Mouse (Mus musculus) kidney, postnatal 10 days (tissue): ENCODE data around the gene Cenpp.
"Not testable (repeated sequence)": the region's sequence is repeated elsewhere in the genome, so short reads cannot be mapped to it uniquely, and the experiment has no call there.

Experiments used
- DNase-seq: peaks from one replicate; pipeline ENCODE4 v3.0.0; 2021; ENCODE audit warnings: mixed read lengths

Gene Cenpp

DNA sequence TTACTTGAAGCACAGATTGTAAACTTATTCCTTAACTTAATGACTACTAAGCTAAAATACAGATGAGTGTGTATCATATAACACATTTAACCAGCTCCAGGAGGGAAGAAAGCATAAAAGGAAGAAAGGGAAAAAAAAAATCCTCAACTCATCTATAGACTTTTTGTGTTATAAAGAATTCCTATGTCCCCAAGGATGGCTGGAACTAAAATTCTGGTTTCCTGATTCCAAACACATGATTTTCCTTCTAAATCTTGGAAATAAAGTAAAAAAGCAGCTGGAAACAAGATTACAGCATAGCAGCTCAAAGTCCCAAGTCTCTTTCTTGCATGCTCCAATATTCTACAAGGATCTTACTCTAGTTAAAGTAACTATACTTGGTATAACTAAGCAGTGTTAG is 49.0 kb downstream of the Cenpp start:
- DNase-seq = no peak

DNA sequence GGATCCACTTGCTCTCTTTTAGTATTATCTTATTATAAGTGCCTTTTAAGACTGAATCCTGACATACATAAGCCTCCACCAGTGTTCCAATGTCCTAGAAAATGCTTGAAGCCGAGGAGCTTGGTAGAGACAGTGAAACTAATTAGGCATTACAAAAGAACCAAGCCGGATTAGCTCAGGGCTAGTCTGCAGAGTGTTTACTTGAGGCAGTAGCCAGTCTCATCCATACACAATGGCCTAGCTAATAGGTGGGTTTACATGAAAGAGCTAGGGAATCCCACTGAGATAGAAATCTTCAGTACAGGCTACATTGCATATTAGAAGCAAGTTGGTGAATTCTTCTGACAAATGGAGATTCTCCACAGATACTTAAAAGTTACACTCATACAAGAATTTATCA is 50.0 kb downstream of the Cenpp start:
- DNase-seq = not testable (repeated sequence)

DNA sequence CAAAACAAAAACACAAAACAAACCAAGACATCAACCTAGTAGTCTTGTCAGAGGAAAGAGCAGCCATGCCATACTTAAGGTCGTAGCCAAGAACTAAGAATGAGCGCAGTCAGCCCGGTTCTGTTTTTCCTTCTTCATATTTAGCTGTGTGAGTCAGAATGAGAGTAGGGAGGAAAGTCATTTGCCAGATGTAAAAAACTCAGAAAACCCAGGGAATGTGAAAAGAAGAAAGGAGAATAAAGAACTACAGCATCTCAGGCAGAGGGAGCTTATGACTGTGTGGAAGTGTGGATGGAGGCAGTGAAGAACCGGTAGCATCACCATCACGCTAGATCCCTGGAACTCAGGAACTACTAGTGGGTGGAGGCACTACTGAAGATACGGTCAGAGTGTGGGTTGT is 66.5 kb downstream of the Cenpp start:
- no peak for DNase-seq

DNA sequence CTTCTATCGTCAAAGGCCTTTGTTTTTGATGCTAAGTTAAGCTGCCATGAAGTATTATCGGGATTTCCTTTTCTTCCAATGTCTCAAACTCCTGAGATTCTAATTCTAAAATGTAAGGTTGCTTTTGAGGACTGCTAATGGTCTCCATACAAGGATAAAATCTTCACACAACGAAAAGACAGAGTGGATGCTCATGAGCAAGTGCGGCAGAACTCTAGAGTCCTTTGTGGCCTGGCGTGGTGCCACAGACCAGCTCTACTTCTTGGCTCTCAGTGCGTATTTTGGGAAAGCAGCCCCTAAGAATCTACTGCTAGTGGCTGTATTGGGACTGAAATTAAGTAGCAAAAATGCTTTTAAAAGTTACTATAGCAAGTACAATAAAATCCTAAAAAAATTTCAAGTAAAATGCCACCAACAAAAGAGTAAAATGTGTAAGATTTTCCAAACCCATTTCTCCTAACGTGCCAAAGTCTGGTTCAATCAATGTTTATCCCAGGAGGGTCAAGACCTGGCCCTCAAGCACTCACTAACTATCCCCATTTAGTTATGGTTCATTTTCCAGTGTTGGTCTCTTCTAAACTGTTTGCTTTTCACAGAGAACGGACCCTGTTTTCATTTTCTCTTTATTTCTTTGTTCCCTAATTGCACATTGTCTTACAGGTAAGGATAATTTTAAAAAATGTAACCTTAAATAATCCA is 68.1 kb downstream of the Cenpp start:
- DNase-seq = peak; percentile 63

DNA sequence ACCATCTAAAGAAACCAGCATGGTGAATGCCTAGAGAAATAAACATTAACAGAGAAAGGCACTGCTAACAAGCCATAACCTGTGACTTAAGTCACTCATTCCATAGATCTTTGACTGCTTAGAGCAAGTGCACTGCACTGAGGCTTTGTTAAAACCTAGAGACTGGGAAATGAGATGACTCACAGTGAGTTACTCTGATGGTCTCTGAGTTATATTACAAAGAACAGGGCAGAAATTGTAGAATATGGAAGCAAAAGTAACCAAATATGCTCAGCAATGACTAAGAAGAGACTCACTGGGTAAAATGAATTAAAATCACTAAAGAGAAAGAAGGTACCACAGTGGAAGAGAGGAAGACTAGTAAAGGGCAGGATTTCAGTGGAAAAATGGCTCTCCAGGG is 68.7 kb downstream of the Cenpp start:
- no peak for DNase-seq

DNA sequence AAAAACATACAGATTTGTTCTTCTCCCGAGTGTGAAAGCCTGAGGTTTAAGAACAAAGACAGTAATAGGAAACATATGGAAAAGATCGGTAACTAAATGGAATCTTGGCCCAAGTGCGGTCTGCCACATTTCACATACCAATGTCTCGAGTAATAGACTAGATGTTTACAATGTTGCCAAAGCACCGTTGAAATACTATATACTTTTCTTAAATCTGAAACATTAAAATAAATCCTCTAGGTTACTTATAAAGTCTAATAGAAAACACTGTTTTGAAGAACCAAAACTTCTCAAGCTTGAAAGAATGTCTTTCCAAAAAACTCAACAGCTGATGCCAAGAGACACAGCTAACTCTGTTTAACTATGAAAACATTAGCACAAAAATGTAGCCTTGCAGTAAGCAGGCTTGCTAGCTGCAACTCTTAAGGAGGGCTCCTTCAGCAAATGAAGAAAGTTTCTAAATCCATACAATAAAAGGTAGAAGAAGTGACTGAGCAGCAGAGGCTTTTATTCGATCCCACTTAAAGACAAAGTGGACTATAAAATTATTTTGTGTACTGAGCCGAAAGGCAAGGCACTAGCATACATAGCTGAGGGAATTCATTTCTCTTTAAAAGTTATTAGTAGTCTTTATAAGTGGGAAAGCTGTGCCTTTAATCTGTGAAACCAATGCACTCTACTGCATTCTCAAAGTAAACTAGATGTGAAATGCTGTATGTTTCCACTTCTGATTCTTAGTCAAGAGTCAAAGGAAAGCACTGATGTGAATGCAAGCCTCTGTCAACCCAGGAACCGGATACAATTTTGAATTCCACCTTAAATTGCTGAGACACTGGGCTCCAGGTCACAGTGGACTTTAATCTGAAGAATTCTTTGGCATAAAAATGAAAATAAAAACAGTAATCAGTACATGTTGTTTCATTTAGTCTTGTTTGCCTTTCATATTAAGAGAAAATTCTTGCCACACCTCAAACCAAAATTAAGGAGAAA is 70.7 kb downstream of the Cenpp start, which contains the start of gene Omd:
Gene Omd (plus strand): TSS at position 922 of the 990 bp plus-strand sequence.
- DNase-seq = no peak

DNA sequence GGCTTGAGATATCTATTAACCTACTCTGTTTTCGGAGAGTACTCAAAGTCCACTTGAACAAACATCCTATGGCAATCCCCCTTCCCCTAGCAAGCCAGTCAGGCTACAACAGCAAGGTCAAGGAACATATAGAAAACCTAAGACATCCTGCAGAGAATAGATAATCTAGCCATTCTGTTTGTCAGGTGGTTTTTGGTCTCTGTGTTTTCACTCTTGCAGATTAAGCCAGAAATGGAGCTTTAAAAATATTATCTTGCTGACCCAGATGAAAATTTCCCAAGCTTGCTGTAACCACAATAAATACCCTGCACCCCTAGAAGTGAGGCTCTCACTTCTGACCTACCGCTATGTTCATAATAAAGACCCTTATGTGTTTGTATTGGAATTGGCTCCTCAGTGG is 81.2 kb downstream of the Cenpp start:
- DNase-seq = no peak

DNA sequence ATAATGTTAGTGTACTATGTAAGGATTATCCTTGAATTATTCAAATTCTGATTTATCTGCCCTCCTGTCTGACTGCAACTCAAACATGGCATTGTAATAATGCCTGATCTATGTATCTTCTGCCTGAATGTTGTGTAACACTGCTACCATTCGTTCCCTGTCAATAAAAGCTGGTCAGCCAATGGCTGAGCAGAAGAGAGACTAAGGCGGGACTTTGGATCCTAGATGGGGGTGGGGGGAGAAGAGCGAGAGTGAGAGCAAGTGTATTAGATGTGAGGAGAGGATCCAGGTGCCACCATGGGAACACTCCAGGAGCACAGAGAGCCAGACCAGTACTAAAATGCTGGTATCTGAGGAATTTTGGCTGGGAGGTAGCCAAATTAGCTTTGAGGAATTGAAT is 82.2 kb downstream of the Cenpp start:
- DNase-seq = no peak

DNA sequence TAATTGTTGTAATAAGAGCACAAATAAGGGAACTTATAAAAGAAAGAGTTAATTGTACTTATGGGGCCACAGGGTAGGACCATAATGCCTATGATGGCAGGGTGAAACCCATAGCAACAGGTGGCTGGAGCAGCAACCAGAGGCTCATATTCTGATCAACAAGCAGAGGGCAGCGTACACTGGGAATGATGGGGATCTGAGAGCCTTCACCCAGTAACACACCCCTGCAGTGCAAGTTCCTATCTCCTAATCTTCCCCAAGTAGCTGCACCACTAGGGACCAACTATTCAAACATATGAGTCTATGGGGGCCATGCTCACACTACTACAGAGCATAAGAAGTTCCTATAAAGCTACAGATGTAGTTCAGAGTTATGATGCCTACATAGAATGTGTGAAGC is 88.2 kb downstream of the Cenpp start:
- no peak for DNase-seq

DNA sequence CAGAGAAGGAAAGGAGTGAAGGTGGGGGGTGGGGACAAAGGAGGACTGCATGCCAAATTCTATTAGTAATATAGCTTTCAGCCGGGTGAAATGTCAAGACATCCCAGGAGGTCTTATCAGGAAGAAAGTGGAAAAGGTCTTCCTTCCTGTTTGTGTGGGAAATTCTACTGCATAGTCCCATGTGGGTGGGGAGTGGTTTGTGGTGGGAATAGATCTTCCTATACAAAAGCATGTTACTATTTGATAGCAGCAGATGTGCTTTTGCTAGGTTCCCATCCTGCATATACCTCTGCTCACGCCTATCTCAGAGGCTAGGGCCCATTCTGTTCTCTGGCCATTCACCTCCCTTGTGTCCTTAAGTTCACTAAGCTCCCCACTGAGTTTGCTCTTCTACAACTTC is 91.7 kb downstream of the Cenpp start:
- DNase-seq = no peak

DNA sequence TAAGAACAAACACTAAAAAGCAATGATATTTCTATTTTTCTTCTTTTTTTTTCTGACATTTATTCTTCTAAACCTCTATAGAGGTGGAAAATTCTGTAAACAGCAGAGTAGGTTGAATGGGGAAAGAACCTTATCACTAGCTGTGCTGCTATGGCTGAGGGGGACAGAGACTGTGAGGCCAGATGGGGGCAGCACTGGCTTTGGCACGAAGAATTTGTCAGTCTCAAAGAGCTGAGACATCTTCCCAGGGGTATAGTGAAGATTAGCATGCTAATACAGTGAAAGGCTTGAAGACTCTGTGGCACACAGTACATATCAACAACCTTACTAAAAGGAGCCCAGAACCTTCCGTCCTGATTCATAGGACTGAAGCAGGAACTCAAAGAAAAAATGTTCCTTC is 93.4 kb downstream of the Cenpp start:
- peak; percentile 76 for DNase-seq

DNA sequence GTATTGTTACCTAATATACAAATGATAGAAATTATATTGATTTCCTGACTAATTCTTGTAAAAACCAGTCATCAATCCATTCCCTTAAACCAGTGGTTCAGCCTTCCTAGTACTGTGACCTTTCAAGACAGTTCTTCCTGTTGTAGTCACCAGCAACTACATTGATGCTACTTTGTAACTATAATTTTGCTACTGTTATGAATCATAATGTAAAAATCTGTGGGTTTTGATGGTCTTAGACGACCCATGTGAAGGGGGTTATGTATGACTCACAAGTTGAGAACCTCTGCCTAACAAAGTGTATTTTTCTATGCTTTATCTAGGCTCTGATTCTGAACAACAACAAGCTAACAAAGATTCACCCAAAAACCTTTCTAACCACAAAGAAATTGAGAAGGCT is 95.7 kb downstream of the Cenpp start:
- no peak for DNase-seq

DNA sequence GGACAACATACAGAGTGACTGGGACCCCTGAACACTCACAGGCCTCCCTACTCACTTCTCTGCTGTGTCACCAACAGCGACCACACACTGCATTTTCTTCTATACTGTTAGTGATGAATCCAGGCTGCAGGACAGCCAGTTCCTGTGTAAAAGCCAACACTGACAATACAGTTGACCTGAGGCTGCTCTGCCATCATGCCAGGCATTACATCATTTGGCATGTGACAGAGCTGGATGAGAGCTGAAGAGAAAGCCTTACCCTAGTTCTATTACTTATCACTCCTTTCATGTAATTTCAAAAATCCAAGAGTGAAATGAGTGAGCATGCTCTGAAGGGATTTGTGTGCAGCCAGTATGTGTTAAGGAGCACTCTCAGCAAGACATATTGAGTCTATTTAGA is 96.4 kb downstream of the Cenpp start:
- no peak for DNase-seq

DNA sequence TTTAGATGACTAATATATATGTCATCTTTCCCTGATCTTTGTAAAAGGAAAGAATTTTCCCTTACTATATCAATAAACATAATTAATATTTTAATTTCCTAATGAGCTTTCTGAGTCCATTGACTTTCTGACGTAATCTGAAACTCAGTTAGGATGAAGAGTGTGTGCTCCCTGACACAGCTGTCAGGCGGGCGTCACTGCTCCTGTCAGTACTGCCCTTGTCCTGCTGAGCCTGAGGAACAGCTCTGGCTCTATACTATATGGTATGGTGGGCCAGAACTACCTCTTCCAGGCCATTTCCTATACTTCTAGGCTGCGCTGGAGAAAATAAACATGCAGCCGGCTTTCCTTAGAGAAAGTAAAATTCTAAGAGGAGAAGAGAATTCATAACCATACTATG is 98.1 kb downstream of the Cenpp start:
- DNase-seq = no peak

DNA sequence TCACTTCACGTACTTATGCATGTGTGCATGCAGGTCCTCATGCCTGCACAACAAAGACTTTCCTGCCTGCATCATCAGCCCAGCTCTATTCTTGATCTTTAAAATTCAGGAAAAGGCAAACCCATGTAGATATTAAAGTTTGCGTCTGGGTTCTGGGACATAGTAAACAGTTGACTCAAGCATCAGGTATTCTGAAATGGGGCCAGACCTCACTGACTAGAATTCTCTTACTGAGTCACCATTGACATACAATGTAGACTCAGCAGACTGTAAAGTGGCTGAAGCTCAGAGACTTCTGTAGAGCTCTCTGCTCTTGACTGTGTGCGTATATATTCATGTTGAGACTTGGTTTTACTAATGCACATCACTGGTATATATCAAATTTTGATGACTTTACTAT is 103.0 kb downstream of the Cenpp start:
- no peak for DNase-seq

DNA sequence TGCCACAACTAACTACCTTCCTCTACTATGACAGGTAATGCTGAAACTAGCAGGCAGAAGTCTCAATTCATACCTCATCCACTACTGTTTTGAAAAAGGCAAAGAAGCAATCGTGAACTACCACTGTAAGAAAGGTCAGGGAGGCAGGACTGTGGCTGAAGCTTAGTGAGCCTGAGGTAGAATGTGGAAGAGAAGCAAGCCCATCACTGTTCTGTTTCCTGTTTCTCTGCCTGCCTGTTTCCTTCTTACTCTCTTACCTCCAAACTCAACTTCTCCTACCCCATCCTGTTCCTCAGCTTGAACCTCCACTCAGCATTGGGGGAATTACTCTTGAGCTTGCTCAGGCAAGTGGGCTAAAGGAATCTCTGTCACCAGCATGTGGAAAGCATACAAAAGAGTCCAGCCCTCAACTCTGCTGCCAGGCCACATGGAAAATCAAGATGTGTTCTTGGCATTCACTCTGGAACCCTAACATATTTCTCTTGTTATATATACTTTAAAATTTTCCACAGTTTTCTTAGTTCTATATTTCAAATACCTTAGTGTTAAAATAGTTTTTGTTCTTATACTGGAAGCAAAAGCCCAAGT is 104.9 kb downstream of the Cenpp start:
- DNase-seq = no peak

DNA sequence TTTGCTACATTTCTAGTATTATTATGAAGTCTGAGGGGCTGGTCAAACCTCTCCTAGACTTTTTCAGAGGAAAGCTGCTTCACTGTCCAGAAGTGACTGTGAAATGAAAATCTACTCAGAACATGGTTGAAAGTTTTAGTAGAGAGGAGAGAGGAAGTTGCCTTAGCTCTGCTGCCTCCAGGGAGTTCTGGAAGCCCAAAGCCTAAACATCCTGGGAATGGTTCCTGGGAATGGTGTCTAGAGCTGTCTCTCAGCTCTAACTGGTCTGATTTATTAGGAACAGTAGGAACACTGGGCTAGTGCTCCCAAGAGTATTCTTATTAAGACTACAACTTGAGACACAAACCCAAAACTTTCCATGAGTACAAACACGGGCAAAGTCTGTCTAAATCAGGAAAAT is 106.1 kb downstream of the Cenpp start:
- peak; percentile 22 for DNase-seq

DNA sequence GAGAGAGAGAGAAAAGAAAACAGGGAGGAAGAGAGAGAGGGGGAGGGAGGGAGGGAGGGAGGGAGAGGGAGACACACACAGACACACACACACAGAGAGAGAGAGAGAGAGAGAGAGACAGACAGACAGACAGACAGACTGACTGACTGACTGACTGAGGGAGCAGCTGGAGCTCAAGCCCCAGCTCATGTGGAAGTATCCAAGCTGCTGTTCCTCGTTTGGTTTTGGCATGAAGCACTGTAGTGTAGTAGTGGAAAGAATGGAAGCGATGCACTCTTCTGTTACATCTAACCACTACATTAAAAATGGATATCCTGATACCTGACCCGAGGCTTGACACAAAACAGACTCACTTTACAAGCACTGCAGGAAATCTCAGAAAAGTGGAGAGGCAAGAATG is 106.9 kb downstream of the Cenpp start:
- DNase-seq = peak; percentile 29

DNA sequence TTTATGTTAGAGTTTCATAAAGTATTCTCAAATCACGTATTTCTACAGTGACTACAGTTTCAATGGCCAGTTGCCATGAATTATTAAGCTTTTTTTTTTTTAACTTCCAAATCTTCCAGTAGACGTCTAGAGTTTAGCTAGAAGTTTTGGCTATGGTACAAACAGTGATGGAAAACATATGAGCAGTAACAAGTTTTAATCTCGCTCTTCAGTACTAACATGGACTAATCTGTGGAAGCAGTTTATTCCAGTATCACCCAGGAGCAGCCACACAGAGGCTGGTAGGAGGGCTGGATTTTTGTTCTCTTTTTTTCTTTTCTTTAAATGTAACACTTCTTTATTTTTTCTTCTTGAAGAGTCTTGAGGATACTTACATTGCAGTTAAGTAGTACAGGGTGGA is 108.3 kb downstream of the Cenpp start, which contains the start of gene Aspn:
Gene Aspn (plus strand): TSS at position 165 of the 400 bp plus-strand sequence.
- no peak for DNase-seq

DNA sequence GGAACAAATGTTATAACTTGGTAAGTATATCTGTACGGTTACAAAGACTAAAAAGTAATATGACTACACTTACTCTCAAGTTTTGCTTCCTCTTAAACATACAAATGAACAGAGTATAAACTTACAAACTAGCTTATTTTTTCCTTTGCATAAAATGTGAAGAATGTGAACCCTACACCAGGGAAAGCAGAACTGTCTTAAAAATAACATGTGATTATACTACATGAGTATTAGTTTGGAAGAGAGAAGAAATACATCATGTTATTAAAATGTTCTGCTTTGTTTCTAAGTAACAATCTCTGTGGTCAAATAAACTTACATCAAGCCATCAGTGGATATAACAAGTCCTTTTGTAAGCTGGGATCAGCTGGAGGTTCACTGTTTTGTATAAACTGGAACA is 113.9 kb downstream of the Cenpp start:
- no peak for DNase-seq

DNA sequence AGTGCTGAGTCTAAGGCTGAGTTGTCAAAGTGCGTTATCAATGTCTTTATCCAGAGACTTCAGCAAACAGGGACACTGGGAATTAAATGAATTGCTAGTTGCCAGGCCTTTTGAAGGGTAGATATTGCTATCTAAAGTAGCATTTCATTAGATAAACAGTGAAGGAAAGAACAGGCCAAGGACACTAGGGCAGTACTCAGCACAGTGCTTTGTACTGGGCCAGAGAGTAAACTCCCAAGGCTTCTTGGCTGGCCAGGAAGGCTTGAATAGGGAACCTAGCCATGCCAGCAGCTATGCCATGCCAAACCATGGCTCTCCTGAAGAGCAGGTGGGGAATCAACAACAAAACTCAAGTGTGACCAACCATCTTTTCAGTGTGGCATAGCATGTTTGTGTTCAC is 115.6 kb downstream of the Cenpp start:
- no peak for DNase-seq

DNA sequence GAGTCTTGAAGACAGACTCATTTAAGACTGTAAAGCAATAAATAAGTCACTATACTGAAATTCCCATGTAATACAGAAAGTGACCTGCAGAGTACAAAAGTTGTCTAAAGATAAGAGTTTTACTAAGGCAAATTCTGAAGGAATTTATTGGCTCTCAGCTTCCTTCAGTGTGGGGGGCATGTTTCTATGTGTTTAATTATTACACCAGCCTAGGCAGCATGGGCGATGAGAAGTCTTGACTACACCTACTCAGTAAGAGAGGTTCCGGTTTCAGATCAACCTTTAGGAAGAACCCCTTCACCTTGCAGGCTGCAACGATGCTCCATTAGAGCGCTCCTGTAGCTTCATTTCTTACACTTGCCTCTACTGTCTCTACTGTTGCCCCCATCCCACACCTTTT is 121.9 kb downstream of the Cenpp start:
- no peak for DNase-seq

DNA sequence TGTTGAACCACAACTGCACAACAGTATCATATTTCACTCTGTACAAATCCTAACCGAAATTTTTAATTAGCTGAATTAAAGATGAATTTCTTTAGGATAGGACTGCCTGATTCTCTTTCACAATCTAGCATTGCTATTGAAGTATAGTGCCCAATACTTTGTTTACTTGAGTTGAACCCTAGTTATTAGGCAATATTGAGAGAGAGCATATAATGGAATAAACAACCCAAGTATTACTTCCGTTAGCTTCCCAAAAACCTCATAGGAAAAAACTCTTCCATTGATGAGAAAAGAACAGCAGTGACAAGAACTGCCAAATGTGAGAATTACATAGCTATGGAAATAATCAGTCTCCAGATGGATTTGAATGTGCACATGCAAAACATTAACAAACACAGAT is 126.3 kb downstream of the Cenpp start:
- DNase-seq = no peak

DNA sequence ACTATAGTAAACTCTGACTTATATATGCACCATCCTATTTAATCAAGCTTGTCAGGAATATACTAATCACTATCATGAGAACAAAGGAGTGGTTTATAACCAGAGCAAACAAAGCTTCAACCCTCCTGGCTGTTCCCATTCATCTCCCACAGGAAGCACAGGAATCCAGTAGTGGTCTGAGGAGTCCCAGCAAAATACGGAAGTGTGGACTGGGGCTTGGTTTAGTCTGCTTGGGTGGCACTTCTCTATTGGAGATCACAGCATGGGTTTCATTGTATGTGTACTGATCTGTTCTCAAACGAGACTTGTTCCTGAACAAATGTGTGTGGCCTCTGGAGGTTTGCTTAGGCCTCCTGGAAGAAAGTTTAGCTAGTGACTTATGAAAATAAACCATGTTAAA is 133.8 kb downstream of the Cenpp start:
- no peak for DNase-seq
